Mouse (Mus musculus) olfactory bulb, adult 2 months (tissue): ENCODE results near the gene Mindy1.

Experiments
- CTCF ChIP-seq: fragments of 200-500 bp; IDR thresholded peaks from 2 replicates; pipeline ENCODE4 v1.5.1; 2012; ENCODE audit warnings: low read depth, mild to moderate bottlenecking, low read length, moderate library complexity; ENCODE audit not compliant: insufficient read depth
- POLR2A ChIP-seq: fragments of 200-500 bp; IDR thresholded peaks from 2 replicates; pipeline ENCODE4 v1.6.1; 2012; ENCODE audit warnings: mild to moderate bottlenecking, low read depth, low read length, moderate library complexity; ENCODE audit not compliant: insufficient read depth

GRCm38 (mm10) chr3:95331528-95331927, 50.4 kb downstream of the Mindy1 start:
- no peak for TF ChIP-seq CTCF
- TF ChIP-seq POLR2A, result no peak
